Mouse (Mus musculus) midbrain, embryonic 10.5 days (tissue): ENCODE measurements around the gene Snx19. TPM values are rescaled to one million over a fixed set of nuclear protein-coding genes. Genes with fewer than 3 reads are reported as not detected.
A peak's percentile ranks its signal among the peaks of the same experiment; 100 is the strongest.

Experiments used
- DNase-seq: peaks from one replicate; pipeline ENCODE4 v3.0.0-alpha.2; 2017; ENCODE audit warnings: low spot score
- H3K27ac ChIP-seq: fragments of 300-500 bp; sonication (generic); replicated peaks from 2 replicates; pipeline ENCODE4 v1.5.1; 2016; ENCODE audit warnings: mild to moderate bottlenecking
- H3K27me3 ChIP-seq: fragments of 300-500 bp; sonication (generic); 2 replicates; pipeline ENCODE4 v1.6.1; 2016; ENCODE audit warnings: low read depth, mild to moderate bottlenecking; ENCODE audit not compliant: poor library complexity, severe bottlenecking
- H3K36me3 ChIP-seq: fragments of 300-500 bp; sonication (generic); 2 replicates; pipeline ENCODE4 v1.6.1; 2016; ENCODE audit warnings: mild to moderate bottlenecking, moderate library complexity
- H3K4me1 ChIP-seq: fragments of 300-500 bp; sonication (generic); 2 replicates; pipeline ENCODE4 v1.6.1; 2016
- H3K4me3 ChIP-seq: fragments of 300-500 bp; sonication (generic); 2 replicates; pipeline ENCODE4 v1.5.1; 2016; ENCODE audit warnings: mild to moderate bottlenecking, moderate library complexity
- H3K9me3 ChIP-seq: fragments of 300-500 bp; sonication (generic); replicated peaks from 2 replicates; pipeline ENCODE4 v1.6.1; 2016; ENCODE audit warnings: mild to moderate bottlenecking
- WGBS: fragments of 180-500 bp; shearing (Covaris S2); methylation state at CpG from one replicate; pipeline ENCODE4 v1.1.7; 2016; 5-methylcytosine and 5-hydroxymethylcytosine counted together
- polyA plus RNA-seq: library from polyadenylated mRNA; unstranded; fragments of >200 nt; fragmentation: Nextera tagmentation; extraction: Ambion mirVana; gene quantifications from 2 replicates; pipeline ENCODE4 v1.2.1, GENCODE M21; 2016

Snx19 gene
- polyA plus RNA-seq, 1 experiment from 2014 or later, result 21.7 TPM

GRCm38 (mm10) chr9:30446126-30446525 lies 19.2 kb downstream of the Snx19 start:
- H3K4me1 ChIP-seq, result peaks cover 13% of the 10 kb centered on the region
- H3K36me3 ChIP-seq, result peaks cover 82% of the 10 kb centered on the region
- no peaks in the 10 kb centered on the region for H3K9me3 ChIP-seq
- DNase-seq, result no peak
- H3K4me3 ChIP-seq, result no peak overlapping the region
- 94% methylated on average over 1 of the region's 1 CpGs for WGBS
- H3K27ac ChIP-seq, result no peak overlapping the region
- H3K27me3 ChIP-seq, result no peaks in the 10 kb centered on the region

GRCm38 (mm10) chr9:30448459-30448858 lies 21.6 kb downstream of the Snx19 start:
- H3K36me3 ChIP-seq, result peaks cover 83% of the 10 kb centered on the region
- H3K27ac ChIP-seq, result no peak overlapping the region
- DNase-seq, result no peak
- H3K4me3 ChIP-seq, result no peak overlapping the region
- H3K27me3 ChIP-seq, result no peaks in the 10 kb centered on the region
- WGBS, result 54% methylated on average over 4 of the region's 4 CpGs
- no peaks in the 10 kb centered on the region for H3K9me3 ChIP-seq
- peaks cover 13% of the 10 kb centered on the region for H3K4me1 ChIP-seq

DNA sequence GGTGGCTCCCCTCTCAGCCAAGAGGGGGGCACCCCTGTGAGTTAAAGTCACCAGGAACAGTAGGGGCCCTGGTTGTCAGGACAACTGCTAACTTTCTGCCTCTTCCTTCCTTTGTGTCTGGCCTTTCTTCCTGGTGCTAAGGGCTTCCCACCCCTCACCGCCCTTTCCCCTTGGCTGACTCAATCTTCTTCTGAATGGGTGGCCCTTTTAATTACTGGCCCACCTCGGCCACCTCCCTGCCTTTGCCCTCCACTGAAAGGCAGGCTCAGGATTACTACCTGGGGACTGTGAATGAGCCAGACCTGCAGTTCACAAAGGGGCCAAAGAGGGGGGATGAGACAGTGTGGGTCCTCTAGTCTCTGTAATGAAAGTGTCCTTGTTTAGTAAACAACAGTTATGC lies 23.0 kb downstream of the Snx19 start:
- no peaks in the 10 kb centered on the region for H3K9me3 ChIP-seq
- no peak for DNase-seq
- no peak overlapping the region for H3K4me3 ChIP-seq
- 19% methylated on average over 2 of the region's 2 CpGs for WGBS
- H3K4me1 ChIP-seq, result peaks cover 13% of the 10 kb centered on the region
- H3K27ac ChIP-seq, result no peak overlapping the region
- no peaks in the 10 kb centered on the region for H3K27me3 ChIP-seq
- peaks cover 76% of the 10 kb centered on the region for H3K36me3 ChIP-seq

DNA sequence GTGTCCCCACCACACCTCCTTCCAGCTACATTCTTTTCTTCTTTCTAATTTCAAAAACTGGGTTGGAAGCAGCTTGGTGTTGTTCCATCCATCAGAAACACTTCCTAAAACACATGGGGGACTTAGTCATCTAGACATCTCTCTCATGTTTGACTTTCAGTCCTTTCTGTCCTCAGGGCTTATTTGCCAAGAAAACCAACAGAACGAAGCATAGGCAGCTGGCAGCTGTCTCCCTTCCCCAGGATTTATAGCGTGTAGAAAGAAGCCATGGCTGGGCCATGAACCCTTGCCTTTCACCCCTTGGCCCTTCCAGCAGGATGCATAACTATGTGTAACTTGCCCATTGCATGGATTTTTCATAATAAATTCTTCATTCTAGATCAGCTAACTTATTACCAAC lies 23.9 kb downstream of the Snx19 start:
- H3K4me3 ChIP-seq, result no peak overlapping the region
- no peak for DNase-seq
- H3K9me3 ChIP-seq, result no peaks in the 10 kb centered on the region
- H3K27me3 ChIP-seq, result no peaks in the 10 kb centered on the region
- 85% methylated on average over 2 of the region's 2 CpGs for WGBS
- H3K27ac ChIP-seq, result no peak overlapping the region
- peaks cover 13% of the 10 kb centered on the region for H3K4me1 ChIP-seq
- H3K36me3 ChIP-seq, result peaks cover 66% of the 10 kb centered on the region

DNA sequence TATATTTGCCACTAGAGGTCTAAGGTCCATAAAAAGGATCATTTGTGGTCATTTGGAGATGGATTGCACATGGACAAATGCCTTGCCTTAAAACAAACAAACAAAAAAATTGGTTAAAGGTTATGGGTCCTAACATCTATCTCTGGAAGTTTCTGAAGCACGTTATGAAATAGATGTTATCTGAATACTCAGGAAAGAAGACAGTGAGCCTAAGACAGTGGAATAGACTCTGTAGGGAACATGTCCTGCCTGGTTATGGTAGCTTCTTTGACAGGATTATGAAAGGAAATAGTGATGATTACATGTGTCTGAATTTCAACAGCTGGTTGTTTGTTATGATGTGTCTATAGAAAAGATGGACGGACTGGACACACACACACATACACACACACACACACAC lies 27.6 kb downstream of the Snx19 start:
- Histone ChIP-seq H3K4me1 (peaks cover 7% of the 10 kb centered on the region), H3K36me3 (peaks cover 54% of the 10 kb centered on the region), H3K9me3 (no peaks in the 10 kb centered on the region), H3K27me3 (no peaks in the 10 kb centered on the region), H3K27ac (no peak overlapping the region), H3K4me3 (no peak overlapping the region)
- WGBS, result 89% methylated on average over 2 of the region's 2 CpGs
- no peak for DNase-seq

- Histone ChIP-seq H3K9me3 (no peaks in the 10 kb centered on the region), H3K4me1 (no peaks in the 10 kb centered on the region), H3K27ac (no peak overlapping the region), H3K36me3 (peaks cover 45% of the 10 kb centered on the region), H3K27me3 (no peaks in the 10 kb centered on the region), H3K4me3 (no peak overlapping the region)
- no peak for DNase-seq
- WGBS, result 87% methylated on average over 6 of the region's 6 CpGs
Measured at GRCm38 (mm10) chr9:30456250-30456649, 29.3 kb downstream of the Snx19 start.

DNA sequence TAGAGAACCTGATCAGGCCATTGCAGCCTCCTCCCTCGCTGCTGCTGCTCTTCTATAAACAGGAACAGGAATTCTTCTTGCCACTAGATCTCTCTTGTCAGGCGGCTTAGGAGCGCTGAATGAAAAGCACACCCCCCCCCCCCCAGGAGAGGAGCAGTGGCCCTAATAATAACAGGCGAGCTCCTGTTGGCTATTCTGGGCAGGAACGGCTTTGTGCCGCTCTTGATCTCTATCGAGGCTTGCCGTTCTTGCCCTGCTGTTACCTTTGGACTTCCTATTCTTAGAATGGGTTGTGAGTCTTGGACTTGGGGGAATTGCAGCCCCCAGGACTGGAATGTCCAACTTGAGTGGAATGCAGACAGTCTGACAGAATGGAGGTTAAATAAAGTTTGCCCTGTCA lies 33.6 kb downstream of the Snx19 start:
- 81% methylated on average over 8 of the region's 8 CpGs for WGBS
- H3K4me1 ChIP-seq, result no peaks in the 10 kb centered on the region
- DNase-seq, result no peak
- no peak overlapping the region for H3K4me3 ChIP-seq
- H3K9me3 ChIP-seq, result no peaks in the 10 kb centered on the region
- peaks cover 57% of the 10 kb centered on the region for H3K36me3 ChIP-seq
- no peaks in the 10 kb centered on the region for H3K27me3 ChIP-seq
- no peak overlapping the region for H3K27ac ChIP-seq

DNA sequence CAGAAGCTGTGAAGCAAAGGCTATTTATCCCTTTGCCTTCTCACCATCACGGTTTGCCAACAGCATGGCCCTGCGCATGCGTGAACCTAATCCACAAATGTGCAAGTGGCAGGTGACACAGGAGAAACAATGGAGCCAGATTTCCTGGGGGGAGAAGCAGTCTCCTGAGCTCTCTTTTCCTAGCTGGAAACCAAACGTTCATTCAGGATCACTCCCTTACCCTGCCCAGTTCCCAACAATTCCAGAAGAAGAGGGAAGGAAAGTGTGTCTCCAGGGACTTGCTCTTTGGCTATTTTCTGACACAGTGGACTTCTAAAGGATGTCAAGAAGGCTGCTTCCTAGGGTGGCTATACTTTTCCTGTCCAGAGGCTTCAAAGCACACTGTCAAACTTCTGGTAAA lies 37.8 kb downstream of the Snx19 start:
- 82% methylated on average over 4 of the region's 4 CpGs for WGBS
- no peak for DNase-seq
- Histone ChIP-seq H3K4me3 (no peak overlapping the region), H3K9me3 (no peaks in the 10 kb centered on the region), H3K27ac (no peak overlapping the region), H3K27me3 (no peaks in the 10 kb centered on the region), H3K4me1 (no peaks in the 10 kb centered on the region), H3K36me3 (peaks cover 72% of the 10 kb centered on the region)

DNA sequence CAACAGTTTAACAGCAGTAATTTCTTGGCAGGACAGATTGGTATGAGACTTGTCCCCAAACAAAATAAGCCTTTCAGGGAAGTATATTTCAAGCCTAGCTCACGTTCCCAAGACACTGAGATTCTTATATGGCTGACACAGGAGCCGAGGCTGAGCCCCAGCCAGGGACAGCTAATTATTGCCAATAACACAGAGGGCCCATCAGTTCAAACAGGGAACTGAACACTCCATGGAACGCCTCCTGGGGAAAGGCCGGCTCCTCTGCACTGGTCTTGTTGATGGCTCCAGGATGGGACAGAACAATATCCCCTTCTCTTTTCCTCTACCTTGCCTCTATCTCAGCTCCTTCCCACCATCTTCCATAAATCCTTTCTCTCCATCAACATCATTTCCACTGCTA lies 53.1 kb downstream of the Snx19 start:
- Histone ChIP-seq H3K27ac (no peak overlapping the region), H3K36me3 (no peaks in the 10 kb centered on the region), H3K4me3 (no peak overlapping the region), H3K27me3 (no peaks in the 10 kb centered on the region), H3K9me3 (no peaks in the 10 kb centered on the region), H3K4me1 (peaks cover 3% of the 10 kb centered on the region; the same call in 1 of the 2 replicates)
- whole genome bisulfite sequencing, result 69% methylated on average over 4 of the region's 4 CpGs
- no peak for DNase-seq

DNA sequence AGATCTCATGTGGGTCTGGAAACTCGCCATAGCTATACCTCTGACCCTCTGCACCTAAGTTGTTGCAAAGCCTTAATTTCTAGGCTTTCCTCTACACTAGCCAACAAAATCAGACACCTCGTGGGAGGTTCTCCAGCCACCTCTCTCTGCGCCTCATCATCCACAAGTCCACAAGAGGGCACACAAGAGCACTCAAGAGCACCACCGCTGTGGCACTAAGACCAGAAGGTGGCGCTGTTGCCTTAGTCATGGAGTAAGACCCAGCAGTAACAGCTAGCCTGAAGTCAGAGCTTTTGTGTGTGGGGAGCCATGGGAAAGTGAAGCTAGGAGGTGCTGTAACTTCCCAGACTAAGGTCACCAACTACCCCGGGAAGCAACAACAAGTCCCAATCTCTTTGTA lies 53.6 kb downstream of the Snx19 start:
- H3K36me3 ChIP-seq, result no peaks in the 10 kb centered on the region
- H3K27me3 ChIP-seq, result no peaks in the 10 kb centered on the region
- H3K4me3 ChIP-seq, result no peak overlapping the region
- WGBS, result 4% methylated on average over 6 of the region's 6 CpGs
- peak overlapping the region; percentile 52; the same call in 1 of the 2 replicates for H3K27ac ChIP-seq
- DNase-seq, result peak; percentile 92
- no peaks in the 10 kb centered on the region for H3K9me3 ChIP-seq
- H3K4me1 ChIP-seq, result peaks cover 3% of the 10 kb centered on the region; the same call in 1 of the 2 replicates

DNA sequence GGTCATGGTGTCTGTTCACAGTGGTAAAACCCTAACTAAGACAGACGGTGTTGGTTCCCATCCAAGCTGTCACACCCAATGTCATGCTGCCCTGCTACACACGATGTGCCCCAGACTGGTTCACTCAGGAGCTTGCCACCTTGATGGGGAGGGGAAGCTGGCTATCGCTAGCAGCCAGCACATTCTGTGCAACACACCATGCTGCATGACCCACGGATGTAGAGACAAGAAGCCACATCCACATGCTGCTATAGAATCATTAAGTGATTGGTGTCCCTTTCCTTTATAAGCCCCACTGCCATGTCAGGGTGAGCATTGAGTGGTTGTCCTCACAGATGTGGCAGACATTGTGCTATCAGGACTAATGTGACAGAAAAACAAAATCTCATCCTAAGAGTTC lies 55.2 kb downstream of the Snx19 start:
- Histone ChIP-seq H3K9me3 (no peaks in the 10 kb centered on the region), H3K27ac (no peak overlapping the region), H3K4me3 (no peak overlapping the region), H3K27me3 (no peaks in the 10 kb centered on the region), H3K36me3 (no peaks in the 10 kb centered on the region), H3K4me1 (peaks cover 3% of the 10 kb centered on the region; the same call in 1 of the 2 replicates)
- WGBS, result 89% methylated on average over 4 of the region's 4 CpGs
- no peak for DNase-seq

GRCm38 (mm10) chr9:30484183-30484582 lies 57.3 kb downstream of the Snx19 start:
- Histone ChIP-seq H3K9me3 (no peaks in the 10 kb centered on the region), H3K4me3 (no peak overlapping the region), H3K36me3 (no peaks in the 10 kb centered on the region), H3K4me1 (peaks cover 3% of the 10 kb centered on the region; the same call in 1 of the 2 replicates), H3K27me3 (no peaks in the 10 kb centered on the region), H3K27ac (no peak overlapping the region)
- DNase-seq, result no peak
- WGBS, result 93% methylated on average over 3 of the region's 3 CpGs

DNA sequence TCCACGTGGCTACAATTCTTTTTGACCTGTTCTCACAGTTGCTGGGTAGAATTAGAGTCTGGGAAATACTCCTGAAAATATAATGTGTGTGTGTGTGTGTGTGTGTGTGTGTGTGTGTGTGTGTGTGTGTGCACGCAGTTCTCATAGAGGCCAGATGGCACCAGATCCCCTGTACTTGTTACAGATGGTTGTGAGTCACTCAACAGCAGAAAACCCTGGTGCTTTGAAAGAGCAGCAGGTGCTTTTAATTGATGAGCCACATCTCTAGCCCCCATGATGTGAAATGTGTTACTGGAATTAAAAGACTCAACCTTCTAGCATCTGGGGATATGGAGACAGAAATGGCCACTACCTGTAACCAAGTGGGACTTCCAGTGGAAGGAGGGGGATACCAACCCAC lies 58.3 kb downstream of the Snx19 start:
- 83% methylated on average over 2 of the region's 2 CpGs for WGBS
- Histone ChIP-seq H3K36me3 (no peaks in the 10 kb centered on the region), H3K27me3 (no peaks in the 10 kb centered on the region), H3K9me3 (no peaks in the 10 kb centered on the region), H3K4me3 (no peak overlapping the region), H3K4me1 (peaks cover 3% of the 10 kb centered on the region; the same call in 1 of the 2 replicates), H3K27ac (no peak overlapping the region)
- no peak for DNase-seq

- no peaks in the 10 kb centered on the region for H3K4me1 ChIP-seq
- no peak for DNase-seq
- H3K27ac ChIP-seq, result no peak overlapping the region
- H3K4me3 ChIP-seq, result no peak overlapping the region
- H3K9me3 ChIP-seq, result no peaks in the 10 kb centered on the region
- 78% methylated on average over 1 of the region's 1 CpGs for WGBS
- no peaks in the 10 kb centered on the region for H3K27me3 ChIP-seq
- no peaks in the 10 kb centered on the region for H3K36me3 ChIP-seq
Measured at GRCm38 (mm10) chr9:30488384-30488783, 61.5 kb downstream of the Snx19 start.
